Comparison of ENCODE assay signal across 9 mouse cellular contexts in genomic region chr6:90746331-90746864, GRCm38 (mm10).
DNase-seq lines count a peak whose midpoint lies in the region; ATAC-seq and TF ChIP-seq lines count a peak whose summit lies in the region.
"Had no signal": no experiment of that assay in that cellular context is flagged by ENCODE, and none has a peak within 500 bp of the region (broad histone marks: within the 10 kb centered on the region; RNA-seq: fewer than 3 reads in every experiment).

No protein-coding gene starts in this region.

- no peaks in the 10 kb centered on the region for H3K27me3 ChIP-seq in CH12.LX (replicated peaks)
- H3K27me3 ChIP-seq in cerebellum, adult 2 months (ENCODE audit: control insufficient read depth, insufficient read depth, low read length), result no peaks in the 10 kb centered on the region
- H3K27me3 ChIP-seq in kidney, embryonic 15.5 days, result no peaks in the 10 kb centered on the region

- H3K27ac ChIP-seq in left cerebral cortex, adult 2 months, result no peak overlapping the region
- H3K27ac ChIP-seq in CH12.LX (ENCODE audit: insufficient read depth, low read depth), result no peak overlapping the region
- H3K27ac ChIP-seq in cerebellum, adult 2 months (ENCODE audit: insufficient read depth, low read length), result peak overlapping the region; percentile 86
- no peak overlapping the region for H3K27ac ChIP-seq in kidney, embryonic 15.5 days
- H3K27ac ChIP-seq: heart, embryonic 10.5 days had no signal

- TF ChIP-seq RAD21 in CH12.LX (IDR thresholded peaks at IDR 0.05; ENCODE audit: low read depth, low read length), result peak; percentile 27

- no peak for DNase-seq in left cerebral cortex, adult 2 months (ENCODE audit: extremely low spot score in 1 of 2, low spot score in 2 of 2)
- DNase-seq in left cerebral cortex, adult 9 months (ENCODE audit: low spot score in 2 of 2), result no peak
- DNase-seq in CH12.LX (ENCODE audit: extremely low read depth), result no peak
- DNase-seq in cerebellum, adult 2 months, result peak; percentile 65 to 80
- no peak for DNase-seq in layer of hippocampus, adult 8-10 months (ENCODE audit: low spot score in 2 of 2)
- DNase-seq in frontal cortex, postnatal 25 days (ENCODE audit: low spot score in 2 of 2), result no peak

- dilution Hi-C loops in CH12.LX (cut with MboI; ENCODE audit: extremely low pct_ligation_motif_present, extremely low pct_unique_long_range_greater_than_20kb, low sequenced_read_pairs), result no loop called here

- 39% methylated on average over 3 of the region's 3 CpGs for WGBS in cerebellum, adult 2 months
- 57% methylated on average over 3 of the region's 3 CpGs for WGBS in kidney, embryonic 15.5 days

- no peak overlapping the region for H3K4me3 ChIP-seq in left cerebral cortex, adult 2 months
- no peak overlapping the region for H3K4me3 ChIP-seq in CH12.LX (replicated peaks in 1 of 3; ENCODE audit: low read depth in 2 of 3, low read length in 2 of 3, poor library complexity in 1 of 3)
- H3K4me3 ChIP-seq in cerebellum, adult 2 months (replicated peaks; ENCODE audit: insufficient read depth, low read depth, low read length), result no peak overlapping the region
- H3K4me3 ChIP-seq in kidney, embryonic 15.5 days (replicated peaks), result no peak overlapping the region
- H3K4me3 ChIP-seq: heart, embryonic 10.5 days had no signal

- no peak overlapping the region for H3K9ac ChIP-seq in CH12.LX (ENCODE audit: insufficient read depth, low read depth)
- no peak overlapping the region for H3K9ac ChIP-seq in kidney, embryonic 15.5 days

- in situ Hi-C loops in CH12.LX (cut with MboI; ENCODE audit: low pct_ligation_motif_present, low pct_unique_long_range_greater_than_20kb, low sequenced_read_pairs), result no loop called here

- peak; percentile 50 for ATAC-seq in megakaryocyte progenitor cell, adult 5-6 weeks (replicated peaks; ENCODE audit: poor library complexity)
- ATAC-seq in kidney, embryonic 15.5 days (replicated peaks; ENCODE audit: low FRiP score), result no peak

- H3K9me3 ChIP-seq in CH12.LX (replicated peaks; ENCODE audit: low read length), result no peaks in the 10 kb centered on the region
- no peaks in the 10 kb centered on the region for H3K9me3 ChIP-seq in kidney, embryonic 15.5 days (replicated peaks)
- H3K9me3 ChIP-seq: heart, embryonic 10.5 days had no signal

- H3K79me2 ChIP-seq in CH12.LX (replicated peaks; ENCODE audit: control insufficient read depth, extremely low read depth, insufficient read depth, poor library complexity, severe bottlenecking), result peaks cover 80% of the 10 kb centered on the region

- intact Hi-C loops in left cerebral cortex, adult 2 months (cut with DNase I), result no loop called here

- peaks cover 40 to 89% of the 10 kb centered on the region in 2 experiments for H3K36me3 ChIP-seq in CH12.LX (replicated peaks in 1 of 2; ENCODE audit: control insufficient read depth in 1 of 2, insufficient read depth in 1 of 2, low read length in 1 of 2)
- no peaks in the 10 kb centered on the region for H3K36me3 ChIP-seq in kidney, embryonic 15.5 days
- H3K36me3 ChIP-seq: heart, embryonic 10.5 days had no signal

- H3K4me2 ChIP-seq in CH12.LX (ENCODE audit: insufficient read depth, low read depth, poor library complexity, severe bottlenecking), result no peak overlapping the region
- H3K4me2 ChIP-seq in kidney, embryonic 15.5 days, result no peak overlapping the region

- TF ChIP-seq POLR2A in CH12.LX (IDR thresholded peaks at IDR 0.05; ENCODE audit: low read depth, low read length), result no peak
- no peak for TF ChIP-seq POLR2A in cerebellum, adult 2 months (IDR thresholded peaks at IDR 0.05; ENCODE audit: borderline replicate concordance, insufficient read depth, low read length)

- H3K4me1 ChIP-seq in CH12.LX (ENCODE audit: control insufficient read depth in 1 of 2, insufficient read depth in 2 of 2), result peaks cover 35 to 99% of the 10 kb centered on the region in 2 experiments
- H3K4me1 ChIP-seq in cerebellum, adult 2 months (ENCODE audit: control insufficient read depth, insufficient read depth, low read length), result peaks cover 30% of the 10 kb centered on the region
- no peaks in the 10 kb centered on the region for H3K4me1 ChIP-seq in kidney, embryonic 15.5 days

- no peak for TF ChIP-seq EP300 in CH12.LX (IDR thresholded peaks at IDR 0.05; ENCODE audit: low read length)

- TF ChIP-seq CTCF in left cerebral cortex, adult 2 months (IDR thresholded peaks at IDR 0.05), result peak; percentile 42
- peak in 1 of 2 experiments; percentile 45; a peak in 2 of 4 replicates for TF ChIP-seq CTCF in CH12.LX (conservative IDR thresholded peaks at IDR 0.05 in 1 of 2, IDR thresholded peaks at IDR 0.05 in 1 of 2; ENCODE audit: low read depth in 2 of 2, low read length in 2 of 2)
- TF ChIP-seq CTCF in cerebellum, adult 2 months (IDR thresholded peaks at IDR 0.05; ENCODE audit: borderline replicate concordance, insufficient read depth, low read depth, low read length), result peak; percentile 68

TF ChIP-seq in CH12.LX, 34 proteins besides CTCF, POLR2A, EP300 and RAD21:
- peak; percentile 24; the same call in 1 of the 2 replicates for TF ChIP-seq ELF1 (IDR thresholded peaks at IDR 0.05; ENCODE audit: low read depth, low read length)
- peak; percentile 44 for TF ChIP-seq SMC3 (IDR thresholded peaks at IDR 0.05; ENCODE audit: low read depth, low read length)
- no peak for TF ChIP-seq MAZ (IDR thresholded peaks at IDR 0.05; ENCODE audit: low read depth, low read length)

Comparison
In these comparisons a context has a peak if more than half of its experiments do, and no peak if none do; other contexts are left out.
1. DNase-seq: peak in cerebellum, adult 2 months (2 of 2); none in left cerebral cortex, adult 2 months (0 of 2), left cerebral cortex, adult 9 months (0 of 2), CH12.LX (single experiment), layer of hippocampus, adult 8-10 months (0 of 2) and frontal cortex, postnatal 25 days (0 of 2).